14 mouse cellular contexts compared by ENCODE assay signal in the genomic region with DNA sequence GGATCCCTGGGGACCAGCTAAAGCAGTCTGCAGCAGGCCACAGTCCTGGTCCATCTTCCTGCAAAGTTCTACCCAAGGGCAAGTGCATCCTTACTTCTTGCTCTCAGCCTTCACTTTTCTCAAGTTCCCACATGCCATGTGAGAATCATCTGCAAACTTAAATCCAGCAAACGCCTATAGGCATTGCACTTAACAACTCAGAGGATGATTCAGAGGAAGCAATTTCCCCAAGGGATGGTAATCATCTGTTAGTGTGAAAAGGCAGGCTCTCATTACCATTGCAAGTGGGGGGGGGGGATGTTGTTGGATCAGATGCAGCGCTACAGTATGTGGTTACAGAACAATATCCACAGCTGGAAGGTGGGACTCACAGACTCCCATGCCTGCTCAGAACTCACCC. TPM values are rescaled to one million over a fixed set of nuclear protein-coding genes. Genes with fewer than 3 reads are reported as not detected.
"Had no signal": no experiment of that assay in that cellular context is flagged by ENCODE, and none has a peak within 500 bp of the region (broad histone marks: within the 10 kb centered on the region; RNA-seq: fewer than 3 reads in every experiment).

No protein-coding gene starts in this region.

- H3K27ac ChIP-seq: layer of hippocampus, adult 2 months; limb, embryonic 13.5 days; liver, embryonic 14.5 days; midbrain, embryonic 12.5 days; stomach, postnatal 0 days had no signal

- H3K4me3 ChIP-seq: layer of hippocampus, adult 2 months; limb, embryonic 13.5 days; midbrain, embryonic 12.5 days had no signal

- H3K9ac ChIP-seq: limb, embryonic 13.5 days; liver, embryonic 14.5 days; midbrain, embryonic 12.5 days had no signal

- H3K36me3 ChIP-seq: limb, embryonic 13.5 days; midbrain, embryonic 12.5 days had no signal

- H3K9me3 ChIP-seq: limb, embryonic 13.5 days; midbrain, embryonic 12.5 days had no signal

- ATAC-seq: midbrain, embryonic 16.5 days had no signal

- H3K27me3 ChIP-seq: limb, embryonic 13.5 days had no signal

- H3K4me2 ChIP-seq: limb, embryonic 13.5 days; midbrain, embryonic 12.5 days had no signal

- H3K4me1 ChIP-seq: midbrain, embryonic 12.5 days had no signal

- DNase-seq: kidney, postnatal 10 days; kidney, postnatal 4 days; left cerebral cortex, postnatal 4 days; lung, adult 18-20 months; thymus, adult 2 months; thymus, postnatal 25 days had no signal

RNA-seq across cellular contexts. Expression of a gene that starts 12.7 kb away (rescaled TPM):
- total RNA-seq: liver, adult 2 months; megakaryocyte-erythroid progenitor cell, adult 5-6 weeks had no signal
- polyA plus RNA-seq: liver, adult 2 months had no signal
